Mouse (Mus musculus) C2C12 (cell line): ENCODE results near the gene Epb41l5.

Source experiments
- CEBPB ChIP-seq: IDR thresholded peaks from one replicate; pipeline ENCODE4 v1.6.1; 2011; ENCODE audit warnings: low read depth, mild to moderate bottlenecking, control low read depth, moderate library complexity
- CTCF ChIP-seq: IDR thresholded peaks from one replicate; pipeline ENCODE4 v1.5.1; 2011; ENCODE audit not compliant: control insufficient read depth, insufficient read depth, insufficient read length
- FOSL1 ChIP-seq: IDR thresholded peaks from one replicate; pipeline ENCODE4 v1.8.0; 2011; ENCODE audit warnings: mild to moderate bottlenecking, low read length; ENCODE audit not compliant: poor library complexity, insufficient read depth, severe bottlenecking
- MAX ChIP-seq: IDR thresholded peaks from one replicate; pipeline ENCODE4 v1.6.1; 2011; ENCODE audit warnings: mild to moderate bottlenecking, control low read depth
- MYOD1 ChIP-seq: IDR thresholded peaks from one replicate; pipeline ENCODE4 v1.6.1; 2011; ENCODE audit warnings: low read depth; ENCODE audit not compliant: control insufficient read depth, insufficient read length
- USF1 ChIP-seq: IDR thresholded peaks from one replicate; pipeline ENCODE4 v1.6.1; 2011; ENCODE audit warnings: low read depth, mild to moderate bottlenecking, control low read depth, moderate library complexity

DNA sequence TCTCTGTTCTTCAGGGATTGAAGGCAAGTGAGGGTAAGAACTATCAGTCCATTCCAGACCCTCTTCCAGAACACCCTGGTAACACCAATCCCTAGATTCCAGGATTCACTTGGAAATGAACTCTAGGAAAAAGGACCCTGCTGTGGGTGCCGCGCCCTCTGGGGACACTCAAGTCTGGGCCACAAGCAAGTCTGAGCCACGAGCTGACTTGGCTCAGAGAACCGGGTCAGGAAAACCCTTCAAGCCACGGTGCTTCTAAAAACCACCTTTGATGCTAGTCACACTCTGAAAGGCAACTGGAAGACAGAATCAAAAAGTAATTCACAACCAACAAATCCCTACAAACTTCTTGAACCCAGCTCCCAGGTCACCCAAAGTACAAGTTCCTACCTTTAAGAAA, 145.0 kb downstream of the Epb41l5 start:
- TF ChIP-seq CTCF, result no peak
- no peak for TF ChIP-seq MYOD1
- TF ChIP-seq MAX, result no peak
- TF ChIP-seq CEBPB, result no peak
- TF ChIP-seq USF1, result no peak
- TF ChIP-seq FOSL1, result no peak
